12 mouse cellular contexts compared by ENCODE assay signal in the genomic region with DNA sequence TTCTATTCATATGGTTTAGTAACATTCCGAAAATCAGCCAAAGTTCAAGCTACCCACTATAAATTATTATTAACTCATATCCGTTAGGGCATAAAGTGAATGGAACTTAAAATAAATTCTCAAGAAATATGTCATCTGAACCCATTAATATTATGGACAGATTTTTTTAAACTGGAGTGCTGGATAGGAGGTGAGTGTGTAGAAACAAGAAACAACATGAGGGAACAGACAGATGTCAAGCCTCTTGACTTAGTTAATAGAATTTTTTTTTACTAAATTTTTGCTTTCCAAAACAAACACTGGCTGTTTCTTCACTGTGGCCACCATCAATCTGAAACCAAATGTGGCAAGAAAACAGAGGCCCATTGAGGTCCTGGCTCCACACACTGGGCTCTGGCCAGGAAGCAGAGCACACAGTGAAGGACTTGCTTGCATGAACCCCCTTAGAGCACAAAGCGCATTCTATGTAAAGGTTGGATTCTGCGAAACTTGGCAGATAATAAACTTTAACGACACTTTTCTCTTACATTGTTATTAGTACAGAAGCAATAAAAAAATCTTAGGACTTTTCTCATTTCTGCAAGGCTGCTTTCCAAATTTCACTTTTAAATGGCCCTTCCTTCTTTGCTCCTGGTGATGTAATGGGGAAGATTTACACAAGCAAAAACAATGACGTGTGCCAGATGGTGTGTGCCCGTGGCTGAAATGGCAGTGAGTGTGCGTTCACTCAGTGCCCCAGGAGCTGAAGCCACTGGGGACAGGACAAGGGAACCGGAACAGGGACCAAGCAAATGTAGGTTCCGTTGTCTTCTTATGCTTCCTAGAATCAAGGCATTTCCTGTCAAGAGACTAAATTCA. TPM values are rescaled to one million over a fixed set of nuclear protein-coding genes. Genes with fewer than 3 reads are reported as not detected.
DNase-seq lines count a peak whose midpoint lies in the region; ATAC-seq and TF ChIP-seq lines count a peak whose summit lies in the region.
"Had no signal": no experiment of that assay in that cellular context is flagged by ENCODE, and none has a peak within 500 bp of the region (broad histone marks: within the 10 kb centered on the region; RNA-seq: fewer than 3 reads in every experiment).

No protein-coding gene starts in this region.

- DNase-seq in forebrain, embryonic 10.5 days (ENCODE audit: extremely low spot score, low spot score): no peak
- peak; percentile 22 for DNase-seq in kidney, adult 2 months
- DNase-seq in kidney, adult 8-10 months: no peak
- no peak for DNase-seq in neural tube, embryonic 10.5 days (ENCODE audit: extremely low spot score, low spot score)
- DNase-seq: heart, postnatal 14 days; left cerebral cortex, postnatal 4 days; midbrain, embryonic 14.5 days; retina, postnatal 1 day had no signal

- no peak overlapping the region for H3K9ac ChIP-seq in forebrain, embryonic 13.5 days
- H3K9ac ChIP-seq in neural tube, embryonic 12.5 days: no peak overlapping the region
- no peak overlapping the region for H3K9ac ChIP-seq in neural tube, embryonic 15.5 days (replicated peaks)

- H3K4me3 ChIP-seq in forebrain, embryonic 13.5 days: no peak overlapping the region
- no peak overlapping the region for H3K4me3 ChIP-seq in forebrain, embryonic 10.5 days
- H3K4me3 ChIP-seq in kidney, adult 2 months (ENCODE audit: insufficient read depth, low read depth, low read length): no peak overlapping the region
- H3K4me3 ChIP-seq in neural tube, embryonic 12.5 days: no peak overlapping the region
- H3K4me3 ChIP-seq in neural tube, embryonic 15.5 days (replicated peaks): no peak overlapping the region

- H3K4me1 ChIP-seq in forebrain, embryonic 13.5 days: peaks cover 6% of the 10 kb centered on the region; the same call in 1 of the 2 replicates
- no peaks in the 10 kb centered on the region for H3K4me1 ChIP-seq in forebrain, embryonic 10.5 days
- H3K4me1 ChIP-seq in kidney, adult 2 months (ENCODE audit: control insufficient read depth, insufficient read depth, low read length): peaks cover 3% of the 10 kb centered on the region
- H3K4me1 ChIP-seq in neural tube, embryonic 12.5 days: no peaks in the 10 kb centered on the region
- no peaks in the 10 kb centered on the region for H3K4me1 ChIP-seq in neural tube, embryonic 15.5 days

- ATAC-seq in forebrain, embryonic 13.5 days: peak; percentile 81
- 0 out of 2 replicates have a peak, but pooled peaks have one; percentile 58 for ATAC-seq in neural tube, embryonic 12.5 days (ENCODE audit: low FRiP score, low read depth)
- ATAC-seq in neural tube, embryonic 15.5 days (ENCODE audit: low FRiP score): peak; percentile 86
- no peak for ATAC-seq in monocyte, adult 5-6 weeks (replicated peaks; ENCODE audit: insufficient number of reproducible peaks, low FRiP score, low TSS enrichment, poor library complexity, severe bottlenecking)

- H3K4me2 ChIP-seq in forebrain, embryonic 13.5 days: no peak overlapping the region
- H3K4me2 ChIP-seq in neural tube, embryonic 12.5 days (replicated peaks): no peak overlapping the region
- H3K4me2 ChIP-seq in neural tube, embryonic 15.5 days: no peak overlapping the region

- no peak overlapping the region for H3K27ac ChIP-seq in forebrain, embryonic 13.5 days
- H3K27ac ChIP-seq in forebrain, embryonic 10.5 days: no peak overlapping the region
- H3K27ac ChIP-seq in kidney, adult 2 months (ENCODE audit: insufficient read depth, low read depth, low read length): peak overlapping the region; percentile 45
- no peak overlapping the region for H3K27ac ChIP-seq in neural tube, embryonic 12.5 days
- H3K27ac ChIP-seq in neural tube, embryonic 15.5 days (replicated peaks): peak overlapping the region; percentile 45; the same call in 1 of the 2 replicates

- peaks cover 24% of the 10 kb centered on the region for H3K36me3 ChIP-seq in forebrain, embryonic 13.5 days (ENCODE audit: poor library complexity, severe bottlenecking)
- H3K36me3 ChIP-seq in forebrain, embryonic 10.5 days (replicated peaks): peaks cover 52% of the 10 kb centered on the region
- no peaks in the 10 kb centered on the region for H3K36me3 ChIP-seq in kidney, adult 2 months (ENCODE audit: control insufficient read depth, insufficient read depth, low read length)
- H3K36me3 ChIP-seq in neural tube, embryonic 12.5 days: peaks cover 7% of the 10 kb centered on the region; the same call in 1 of the 2 replicates
- peaks cover 5% of the 10 kb centered on the region for H3K36me3 ChIP-seq in neural tube, embryonic 15.5 days

- 77% methylated on average over 10 of the region's 10 CpGs for WGBS in forebrain, embryonic 13.5 days
- 90% methylated on average over 10 of the region's 10 CpGs for WGBS in forebrain, embryonic 10.5 days
- 53% methylated on average over 10 of the region's 10 CpGs for WGBS in kidney, adult 2 months
- 66% methylated on average over 10 of the region's 10 CpGs for WGBS in neural tube, embryonic 12.5 days
- WGBS in neural tube, embryonic 15.5 days: 55% methylated on average over 10 of the region's 10 CpGs

- H3K27me3 ChIP-seq in forebrain, embryonic 13.5 days: no peaks in the 10 kb centered on the region
- H3K27me3 ChIP-seq in forebrain, embryonic 10.5 days (ENCODE audit: poor library complexity, severe bottlenecking): no peaks in the 10 kb centered on the region
- no peaks in the 10 kb centered on the region for H3K27me3 ChIP-seq in kidney, adult 2 months (replicated peaks; ENCODE audit: control insufficient read depth, insufficient read depth, low read length)
- H3K27me3 ChIP-seq in neural tube, embryonic 12.5 days (replicated peaks): no peaks in the 10 kb centered on the region
- H3K27me3 ChIP-seq in neural tube, embryonic 15.5 days (replicated peaks): no peaks in the 10 kb centered on the region

- H3K9me3 ChIP-seq in forebrain, embryonic 13.5 days (replicated peaks): no peaks in the 10 kb centered on the region
- no peaks in the 10 kb centered on the region; the same call in 1 of the 2 replicates for H3K9me3 ChIP-seq in forebrain, embryonic 10.5 days
- H3K9me3 ChIP-seq in neural tube, embryonic 12.5 days: no peaks in the 10 kb centered on the region
- H3K9me3 ChIP-seq in neural tube, embryonic 15.5 days (replicated peaks): no peaks in the 10 kb centered on the region

- TF ChIP-seq POLR2A in kidney, adult 2 months (IDR thresholded peaks at IDR 0.05; ENCODE audit: low read depth, low read length): no peak

- TF ChIP-seq CTCF in kidney, adult 2 months (conservative IDR thresholded peaks at IDR 0.05; ENCODE audit: insufficient read depth, insufficient read length, low read depth, low read length): no peak

RNA-seq across cellular contexts. Expression of a gene that starts 48.6 kb away (rescaled TPM):
- polyA plus RNA-seq in forebrain, embryonic 13.5 days (2015; fragmentation: Nextera tagmentation; extraction: Ambion mirVana): 64.1 and 67.3 TPM in 2 replicates
- 55.1 and 59.9 TPM in 2 replicates for polyA plus RNA-seq in forebrain, embryonic 10.5 days (2016; fragmentation: Nextera tagmentation; extraction: Ambion mirVana)
- 17.2 and 21.7 TPM in 2 replicates for polyA plus RNA-seq in kidney, adult 2 months (2012; rRNA removed)
- polyA plus RNA-seq in neural tube, embryonic 12.5 days (2016; fragmentation: Nextera tagmentation; extraction: Ambion mirVana): 62.2 and 63.0 TPM in 2 replicates
- polyA plus RNA-seq in neural tube, embryonic 15.5 days (2015; fragmentation: Nextera tagmentation; extraction: Ambion mirVana): 78.1 and 80.1 TPM in 2 replicates
- not detected in 3 replicates for total RNA-seq in monocyte, adult 5-6 weeks (2017)

Comparison
In these comparisons a context has a peak if more than half of its experiments do, and no peak if none do; other contexts are left out.
1. H3K27ac ChIP-seq: peak in kidney, adult 2 months (single experiment) and neural tube, embryonic 15.5 days (single experiment); none in forebrain, embryonic 13.5 days (single experiment), forebrain, embryonic 10.5 days (single experiment) and neural tube, embryonic 12.5 days (single experiment).